Mouse (Mus musculus): ENCODE results near the gene Kif2c.

GRCm38 (mm10) chr4:117138295-117139216, 43.9 kb downstream of the Kif2c start:
- TF ChIP-seq POLR2A (IDR thresholded peaks at IDR 0.05; ENCODE audit: low read depth, low read length) (no peak), CTCF (IDR thresholded peaks at IDR 0.05; ENCODE audit: extremely low read depth, insufficient read depth, insufficient read length, insufficient replicate concordance) (no peak)
